Mouse (Mus musculus): ENCODE results near the gene Slc17a9.

GRCm38 (mm10) chr2:180754976-180755688 lies 30.1 kb downstream of the Slc17a9 start:
- no peak for TF ChIP-seq CTCF (IDR thresholded peaks at IDR 0.05; ENCODE audit: borderline replicate concordance, control insufficient read depth, extremely low read depth, insufficient read depth, low read length, poor library complexity)
- no peak for TF ChIP-seq POLR2A (IDR thresholded peaks at IDR 0.05; ENCODE audit: control insufficient read depth, extremely low read depth, insufficient read depth, low read length, poor library complexity)

All from thymus, adult 2 months (tissue).